Comparison of ENCODE assay signal across 17 mouse cellular contexts in genomic region chr10:17878002-17878919, GRCm38 (mm10).
DNase-seq lines count a peak whose midpoint lies in the region; ATAC-seq lines count a peak whose summit lies in the region.
"Had no signal": no experiment of that assay in that cellular context is flagged by ENCODE, and none has a peak within 500 bp of the region (broad histone marks: within the 10 kb centered on the region; RNA-seq: fewer than 3 reads in every experiment).

No protein-coding gene starts in this region.

- H3K4me3 ChIP-seq in forebrain, embryonic 11.5 days (ENCODE audit: low read depth, low read length) = no peak overlapping the region
- H3K4me3 ChIP-seq in forebrain, embryonic 15.5 days = no peak overlapping the region
- no peak overlapping the region for H3K4me3 ChIP-seq in kidney, embryonic 15.5 days (replicated peaks)
- H3K4me3 ChIP-seq in neural tube, embryonic 12.5 days = no peak overlapping the region
- H3K4me3 ChIP-seq: heart, adult 2 months; left cerebral cortex, adult 2 months; lung, embryonic 15.5 days; neural tube, embryonic 13.5 days had no signal

- no peak overlapping the region for H3K27ac ChIP-seq in forebrain, embryonic 11.5 days (ENCODE audit: low read depth, low read length)
- H3K27ac ChIP-seq in forebrain, embryonic 15.5 days (replicated peaks) = no peak overlapping the region
- no peak overlapping the region for H3K27ac ChIP-seq in kidney, embryonic 15.5 days
- H3K27ac ChIP-seq in neural tube, embryonic 12.5 days = no peak overlapping the region
- H3K27ac ChIP-seq: heart, adult 2 months; left cerebral cortex, adult 2 months; lung, embryonic 15.5 days; neural tube, embryonic 13.5 days had no signal

- no peaks in the 10 kb centered on the region for H3K4me1 ChIP-seq in forebrain, embryonic 11.5 days (replicated peaks; ENCODE audit: control insufficient read depth, insufficient read depth, low read length)
- no peaks in the 10 kb centered on the region for H3K4me1 ChIP-seq in forebrain, embryonic 15.5 days
- no peaks in the 10 kb centered on the region for H3K4me1 ChIP-seq in kidney, embryonic 15.5 days
- H3K4me1 ChIP-seq in neural tube, embryonic 12.5 days = peaks cover 8% of the 10 kb centered on the region
- H3K4me1 ChIP-seq: lung, embryonic 15.5 days had no signal

- peak; percentile 51; the same call in 1 of the 2 replicates for ATAC-seq in forebrain, embryonic 11.5 days (replicated peaks; ENCODE audit: low FRiP score)
- ATAC-seq in forebrain, embryonic 15.5 days (replicated peaks) = no peak
- 0 out of 2 replicates have a peak, but pooled peaks have one; percentile 40 for ATAC-seq in kidney, embryonic 15.5 days (replicated peaks; ENCODE audit: low FRiP score)
- peak; percentile 33; the same call in 1 of the 2 replicates for ATAC-seq in neural tube, embryonic 12.5 days (ENCODE audit: low FRiP score, low read depth)

- DNase-seq in forebrain, embryonic 11.5 days (ENCODE audit: low spot score) = peak; percentile 49
- no peak for DNase-seq in kidney, adult 11 months
- DNase-seq in neural tube, embryonic 10.5 days (ENCODE audit: extremely low spot score, low spot score) = no peak
- DNase-seq in retina, postnatal 1 day = peak; percentile 74
- DNase-seq in right cerebral cortex, postnatal 4 days = no peak
- DNase-seq: adrenal gland, adult 2 months; cerebellum, adult 18-20 months; heart, adult 2 months; heart, postnatal 14 days; right cerebral cortex, adult 18-20 months had no signal

- 59% methylated on average over 8 of the region's 8 CpGs for WGBS in forebrain, embryonic 11.5 days
- 56% methylated on average over 8 of the region's 8 CpGs for WGBS in forebrain, embryonic 15.5 days
- WGBS in kidney, embryonic 15.5 days = 45% methylated on average over 8 of the region's 8 CpGs
- 38% methylated on average over 8 of the region's 8 CpGs for WGBS in neural tube, embryonic 12.5 days

- no peaks in the 10 kb centered on the region for H3K9me3 ChIP-seq in forebrain, embryonic 11.5 days (ENCODE audit: control insufficient read depth, low read length)
- H3K9me3 ChIP-seq in forebrain, embryonic 15.5 days = no peaks in the 10 kb centered on the region
- H3K9me3 ChIP-seq in kidney, embryonic 15.5 days (replicated peaks) = no peaks in the 10 kb centered on the region
- no peaks in the 10 kb centered on the region for H3K9me3 ChIP-seq in neural tube, embryonic 12.5 days
- H3K9me3 ChIP-seq: lung, embryonic 15.5 days; neural tube, embryonic 13.5 days had no signal

- no peak overlapping the region for H3K9ac ChIP-seq in forebrain, embryonic 11.5 days (ENCODE audit: low read length)
- no peak overlapping the region for H3K9ac ChIP-seq in forebrain, embryonic 15.5 days (replicated peaks)
- no peak overlapping the region for H3K9ac ChIP-seq in kidney, embryonic 15.5 days
- H3K9ac ChIP-seq in neural tube, embryonic 12.5 days = no peak overlapping the region
- H3K9ac ChIP-seq: lung, embryonic 15.5 days; neural tube, embryonic 13.5 days had no signal

- no peaks in the 10 kb centered on the region for H3K36me3 ChIP-seq in forebrain, embryonic 11.5 days (ENCODE audit: control insufficient read depth, insufficient read depth, low read length)
- H3K36me3 ChIP-seq in forebrain, embryonic 15.5 days = no peaks in the 10 kb centered on the region
- no peaks in the 10 kb centered on the region for H3K36me3 ChIP-seq in kidney, embryonic 15.5 days
- no peaks in the 10 kb centered on the region for H3K36me3 ChIP-seq in neural tube, embryonic 12.5 days
- H3K36me3 ChIP-seq: lung, embryonic 15.5 days; neural tube, embryonic 13.5 days had no signal

- H3K4me2 ChIP-seq in forebrain, embryonic 11.5 days (ENCODE audit: low read depth, low read length, severe bottlenecking) = no peak overlapping the region
- no peak overlapping the region for H3K4me2 ChIP-seq in forebrain, embryonic 15.5 days (replicated peaks)
- H3K4me2 ChIP-seq in kidney, embryonic 15.5 days = no peak overlapping the region
- H3K4me2 ChIP-seq in neural tube, embryonic 12.5 days (replicated peaks) = no peak overlapping the region
- H3K4me2 ChIP-seq: liver, embryonic 11.5 days; lung, embryonic 15.5 days; neural tube, embryonic 13.5 days had no signal

- no peaks in the 10 kb centered on the region for H3K27me3 ChIP-seq in forebrain, embryonic 11.5 days (ENCODE audit: control insufficient read depth, insufficient read depth, low read length)
- H3K27me3 ChIP-seq in forebrain, embryonic 15.5 days = no peaks in the 10 kb centered on the region
- no peaks in the 10 kb centered on the region for H3K27me3 ChIP-seq in kidney, embryonic 15.5 days
- H3K27me3 ChIP-seq in neural tube, embryonic 12.5 days (replicated peaks) = no peaks in the 10 kb centered on the region
- H3K27me3 ChIP-seq: lung, embryonic 15.5 days; neural tube, embryonic 13.5 days had no signal

Comparison
In these comparisons a context has a peak if more than half of its experiments do, and no peak if none do; other contexts are left out.
1. DNase-seq: peak in forebrain, embryonic 11.5 days (single experiment) and retina, postnatal 1 day (single experiment); none in kidney, adult 11 months (single experiment), neural tube, embryonic 10.5 days (single experiment) and right cerebral cortex, postnatal 4 days (single experiment).